Mouse (Mus musculus) spleen, adult 18-20 months (tissue): ENCODE data around the gene Nhlrc2.

Experiments used
- DNase-seq, 2 experiments: peaks; one replicate each; pipeline ENCODE4 v3.0.0; 2022; ENCODE audit warnings: mixed read lengths in 2 of 2

The Nhlrc2 gene

DNA sequence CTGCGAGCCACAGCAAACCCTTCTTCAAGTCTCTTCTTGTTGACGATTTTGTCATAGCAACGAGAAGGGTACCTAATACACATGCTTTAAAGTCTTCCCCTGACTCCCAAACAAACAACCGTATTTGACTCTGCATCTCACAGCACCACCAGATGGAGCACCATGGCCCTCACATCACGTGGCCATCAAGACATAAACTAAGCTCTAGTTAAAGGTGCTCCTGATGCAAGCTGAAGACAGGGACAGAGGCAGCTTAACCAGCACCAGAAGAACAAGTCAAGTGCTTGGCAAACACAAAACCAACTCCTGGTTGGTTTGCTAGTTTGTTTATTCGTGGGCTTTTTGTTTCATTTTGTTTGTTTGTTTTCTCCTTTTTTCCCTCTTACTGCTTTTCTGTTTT is 17.3 kb downstream of the Nhlrc2 start:
- no peak for DNase-seq

DNA sequence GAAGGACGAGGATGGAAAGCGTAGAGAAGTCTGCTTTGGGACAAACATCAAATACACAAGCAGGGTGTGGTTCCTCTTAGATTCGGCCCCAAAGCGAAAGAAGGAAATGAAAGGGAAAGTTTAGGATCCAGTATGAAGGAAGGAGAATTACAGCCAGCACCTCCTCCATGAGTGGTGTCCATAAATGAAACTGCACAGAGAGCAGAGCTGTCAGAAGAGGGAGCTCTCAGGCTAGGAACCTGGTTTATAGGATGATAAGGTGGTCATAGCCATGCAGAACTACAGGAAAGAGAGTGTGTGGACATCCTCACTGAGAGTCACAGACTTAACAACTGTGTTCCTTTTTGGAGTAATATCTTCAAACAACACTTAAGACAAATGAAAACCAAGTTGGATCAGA is 18.0 kb downstream of the Nhlrc2 start:
- no peak for DNase-seq

DNA sequence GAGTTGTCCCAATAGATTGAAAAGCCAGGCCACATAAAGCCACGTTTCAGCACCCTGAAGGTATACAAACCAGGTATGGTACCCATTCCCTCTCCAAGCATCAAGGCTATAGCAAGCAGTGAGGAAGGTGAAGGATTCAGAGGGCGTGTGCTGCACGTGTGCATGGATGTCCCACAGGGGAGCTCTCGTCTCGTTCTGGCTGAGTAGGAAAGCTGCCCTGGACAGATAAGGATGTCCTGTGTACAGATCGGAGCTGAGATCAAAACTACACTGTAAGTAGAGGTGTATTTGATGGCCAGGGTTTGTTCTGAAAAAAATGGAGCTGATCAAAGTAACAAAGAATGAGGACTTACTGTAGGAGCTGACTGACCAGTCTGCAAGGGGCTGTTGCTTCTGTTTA is 18.9 kb downstream of the Nhlrc2 start:
- DNase-seq, result no peak

DNA sequence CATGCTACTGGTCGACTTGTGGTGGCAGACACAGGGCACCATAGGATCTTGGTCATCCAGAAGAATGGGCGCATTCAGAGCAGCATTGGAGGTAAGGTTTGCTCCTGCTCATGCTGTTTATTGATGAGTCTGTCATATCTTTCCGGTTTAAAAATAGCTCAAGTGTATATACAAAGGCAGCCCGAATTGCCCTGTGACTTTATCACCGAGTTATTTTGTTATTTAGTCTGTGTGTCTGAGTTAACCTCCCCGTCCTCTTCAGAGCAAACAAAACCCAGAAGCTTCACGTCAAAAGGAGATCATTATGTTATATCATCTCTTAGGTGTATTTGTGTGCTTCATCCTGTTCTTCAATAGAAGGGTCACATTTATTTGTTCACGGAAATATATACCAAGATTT is 22.7 kb downstream of the Nhlrc2 start:
- no peak for DNase-seq

DNA sequence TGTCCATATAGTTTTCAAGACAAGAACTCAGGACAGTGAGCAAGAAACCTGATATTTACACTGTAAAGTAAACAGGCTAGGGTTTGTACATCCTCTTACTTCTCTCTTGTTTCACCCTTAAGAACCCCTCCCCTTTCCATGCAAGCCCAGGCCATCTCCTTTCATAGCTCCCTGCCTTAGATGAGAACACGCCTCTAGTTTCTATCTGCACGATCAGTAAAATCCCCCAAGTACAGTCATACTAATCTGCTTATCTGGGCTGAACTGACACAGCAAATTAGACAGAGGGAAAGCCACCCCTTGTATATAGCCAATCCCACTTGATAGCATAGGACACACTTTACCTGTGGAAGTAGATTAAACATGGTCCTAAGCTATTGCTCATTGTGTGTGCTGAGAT is 23.2 kb downstream of the Nhlrc2 start:
- DNase-seq, result no peak

DNA sequence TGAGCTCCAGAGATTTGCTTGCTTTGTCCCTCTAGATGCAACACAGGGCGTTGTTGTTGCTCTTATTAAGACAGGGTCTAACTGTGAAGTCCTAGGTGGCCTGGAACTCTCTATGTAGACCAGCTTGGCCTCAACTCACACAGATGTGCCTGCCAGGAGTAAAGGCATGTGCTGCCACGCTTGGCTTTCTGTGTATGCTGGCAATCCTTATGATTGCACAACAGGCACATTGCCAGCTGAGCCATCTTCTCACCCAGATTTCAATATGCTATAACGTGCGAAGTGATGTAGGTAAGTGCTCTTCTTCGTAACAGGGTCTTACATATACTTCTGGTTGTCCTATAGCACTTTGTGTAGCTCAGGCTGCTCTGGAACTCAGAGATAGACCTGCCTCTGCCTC is 23.9 kb downstream of the Nhlrc2 start:
- no peak for DNase-seq

DNA sequence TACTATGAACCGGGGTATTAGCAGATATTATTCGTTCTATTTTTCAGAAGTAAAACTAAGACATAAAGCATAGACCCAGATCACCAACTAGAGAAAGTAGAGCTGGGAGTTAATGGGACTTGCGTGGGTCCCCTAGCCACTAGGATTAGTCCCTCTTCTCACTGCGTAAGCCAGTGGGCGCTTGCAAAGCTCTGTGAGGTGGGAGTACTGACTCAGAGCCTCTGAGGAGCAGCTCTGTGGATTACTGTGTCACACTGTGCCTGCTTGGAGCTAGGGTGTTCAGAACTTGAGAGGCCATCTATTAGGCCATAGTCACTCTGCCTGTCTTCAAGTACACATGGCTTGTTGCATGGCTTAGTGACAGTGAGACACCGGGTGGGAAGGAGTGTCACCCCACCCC is 25.1 kb downstream of the Nhlrc2 start:
- DNase-seq, result no peak

DNA sequence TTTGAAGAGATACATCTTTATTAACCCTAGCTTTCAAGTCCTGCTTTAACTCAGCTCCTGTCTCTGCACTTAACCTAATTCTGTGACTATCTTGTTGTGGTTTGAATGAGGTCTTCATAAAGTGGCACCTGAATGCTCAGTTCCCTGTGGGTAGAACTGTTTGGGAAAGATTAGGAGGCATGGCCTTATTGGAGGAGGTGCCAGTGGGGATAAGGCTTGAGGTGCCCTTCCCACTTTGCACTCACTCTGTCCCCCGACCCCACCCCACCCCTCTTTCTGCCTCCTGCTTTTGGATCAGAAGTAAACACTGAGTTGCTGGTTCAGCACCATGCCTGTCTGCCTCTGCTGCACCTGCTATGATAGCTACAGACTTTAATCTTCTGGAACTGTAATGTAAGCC is 29.7 kb downstream of the Nhlrc2 start:
- DNase-seq, result no peak

DNA sequence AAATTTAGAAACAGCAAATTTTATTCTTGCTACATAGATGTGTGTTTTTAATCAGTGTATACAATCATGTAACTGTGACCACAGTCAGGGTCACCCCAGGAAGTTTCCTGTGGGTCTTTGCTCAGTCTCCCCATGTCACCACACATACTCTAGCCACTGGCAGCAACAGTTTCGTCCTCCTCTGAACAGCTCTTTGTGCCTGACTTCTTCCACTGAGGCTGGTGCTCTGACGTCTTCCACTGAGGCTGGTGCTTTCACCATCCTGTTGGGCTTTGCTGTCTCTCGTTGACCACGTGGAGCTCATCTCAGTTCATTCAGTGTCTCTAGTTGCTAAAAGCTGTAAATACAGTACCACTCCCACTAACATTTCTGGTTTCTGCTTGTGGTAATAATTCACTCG is 33.9 kb downstream of the Nhlrc2 start:
- no peak for DNase-seq

DNA sequence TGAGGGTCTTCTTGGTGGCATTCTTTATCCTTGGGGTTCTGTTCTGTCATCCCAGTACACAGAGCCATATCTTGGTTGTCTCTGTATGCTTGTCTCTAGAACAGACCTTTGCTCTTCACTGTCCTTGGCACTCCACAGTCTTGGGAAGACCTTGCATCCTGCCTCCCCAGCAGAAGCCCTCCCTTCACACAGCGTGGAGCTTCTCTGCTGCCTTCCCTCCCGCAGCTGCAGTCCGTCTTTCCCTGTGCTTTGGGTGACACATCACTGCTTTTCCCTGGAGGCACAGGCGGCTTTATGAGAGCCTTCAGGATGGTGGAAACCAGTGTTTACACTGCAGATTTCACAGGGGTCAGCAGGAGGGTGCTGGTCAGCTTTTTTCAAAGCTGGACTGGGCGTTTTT is 35.7 kb downstream of the Nhlrc2 start:
- no peak for DNase-seq

DNA sequence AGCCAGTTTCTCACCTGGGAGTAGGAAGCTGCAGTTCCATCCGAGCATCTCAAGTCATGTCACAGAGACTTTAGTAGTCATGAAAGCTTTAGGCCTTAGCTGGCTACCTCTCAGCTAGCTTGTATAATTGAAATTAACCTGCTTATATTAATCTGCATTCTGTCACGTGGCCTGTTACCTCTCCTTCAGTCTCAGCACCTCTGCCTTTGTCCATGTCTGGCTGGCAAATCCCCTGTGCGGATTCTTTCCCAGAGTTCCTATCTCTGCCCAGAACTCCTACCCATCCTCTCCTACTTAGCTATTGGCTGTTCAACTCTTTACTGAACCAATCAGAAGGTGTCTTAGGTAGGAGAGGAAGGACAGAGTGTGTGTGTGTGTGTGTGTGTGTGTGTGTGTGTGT is 36.2 kb downstream of the Nhlrc2 start:
- no peak for DNase-seq

DNA sequence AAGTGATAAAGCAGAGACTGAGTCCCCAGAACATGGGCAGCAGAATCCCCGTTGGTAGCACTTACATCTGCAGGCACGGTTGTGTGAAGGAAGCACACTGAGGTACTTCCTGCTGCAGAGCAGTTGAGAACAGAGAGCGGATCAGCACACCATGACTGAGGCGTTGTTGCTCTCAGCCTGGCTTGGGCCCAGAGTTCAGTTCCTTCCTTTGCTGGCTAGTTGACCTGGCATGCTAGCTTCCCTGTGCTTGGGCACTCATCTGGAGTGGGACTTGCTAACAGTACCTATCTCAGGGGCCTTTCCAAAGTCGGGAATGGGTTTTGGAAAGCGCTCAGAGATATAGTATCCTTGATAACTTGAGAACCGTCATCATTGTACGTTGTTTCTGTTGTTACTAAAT is 38.3 kb downstream of the Nhlrc2 start:
- DNase-seq, result no peak

DNA sequence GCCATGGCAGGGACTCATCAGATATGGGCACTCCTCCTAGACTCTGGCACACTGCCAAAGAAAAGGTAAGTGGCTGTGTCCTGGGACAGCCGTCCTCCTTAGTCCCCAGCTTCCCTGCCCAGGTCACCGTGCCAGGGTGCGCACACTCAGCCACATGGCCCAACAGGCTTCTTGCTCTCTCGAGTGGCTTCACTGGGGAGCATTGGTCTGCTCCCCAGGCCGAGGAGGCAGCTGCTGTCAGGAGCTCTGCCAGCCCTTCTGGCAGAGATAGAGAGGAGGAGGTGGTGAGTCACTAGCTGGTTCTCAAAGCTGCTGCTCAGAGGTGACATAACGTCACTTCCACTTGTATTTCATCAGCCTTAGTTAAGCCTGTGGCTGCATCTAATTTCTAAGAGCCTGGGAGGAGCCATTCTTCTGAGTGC is 40.2 kb downstream of the Nhlrc2 start:
- DNase-seq, result no peak

DNA sequence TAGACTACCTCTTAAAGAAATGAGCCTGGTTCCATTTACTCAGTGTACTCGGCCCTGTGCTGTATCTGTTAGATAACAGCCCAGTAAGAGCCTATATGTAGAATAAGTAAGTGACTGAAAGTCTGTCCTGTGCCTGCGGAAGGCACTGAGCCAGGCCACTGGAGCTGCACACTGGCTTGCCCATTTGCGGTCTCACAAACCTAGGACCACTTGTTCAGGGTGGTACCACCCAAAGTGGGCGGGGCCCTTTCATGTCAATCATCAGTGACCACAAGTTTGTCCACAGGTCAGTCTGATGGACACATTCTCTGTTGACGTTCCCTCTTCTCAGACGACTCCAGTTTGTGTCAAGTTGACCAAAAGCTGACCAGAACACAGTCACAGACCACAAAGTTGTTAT is 40.9 kb downstream of the Nhlrc2 start:
- DNase-seq, result no peak

DNA sequence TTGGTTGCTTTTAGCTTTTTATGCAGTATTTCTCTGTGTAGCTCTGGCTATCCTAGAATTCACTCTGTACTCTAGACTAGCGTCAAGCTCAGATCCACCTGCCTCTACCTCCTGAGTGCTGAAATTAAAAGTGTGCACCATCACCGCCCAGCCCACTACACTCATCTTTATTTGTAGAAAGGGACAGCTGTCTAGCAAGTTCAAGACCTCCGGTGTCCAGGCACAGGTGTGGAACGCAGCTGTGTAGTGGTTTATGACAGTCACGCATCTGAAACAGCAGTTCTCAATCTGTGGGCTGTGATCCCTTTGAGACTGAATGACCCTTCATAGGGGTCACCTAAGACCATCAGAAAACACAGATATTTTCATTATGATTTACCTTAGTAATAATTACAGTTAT is 41.4 kb downstream of the Nhlrc2 start:
- no peak for DNase-seq

DNA sequence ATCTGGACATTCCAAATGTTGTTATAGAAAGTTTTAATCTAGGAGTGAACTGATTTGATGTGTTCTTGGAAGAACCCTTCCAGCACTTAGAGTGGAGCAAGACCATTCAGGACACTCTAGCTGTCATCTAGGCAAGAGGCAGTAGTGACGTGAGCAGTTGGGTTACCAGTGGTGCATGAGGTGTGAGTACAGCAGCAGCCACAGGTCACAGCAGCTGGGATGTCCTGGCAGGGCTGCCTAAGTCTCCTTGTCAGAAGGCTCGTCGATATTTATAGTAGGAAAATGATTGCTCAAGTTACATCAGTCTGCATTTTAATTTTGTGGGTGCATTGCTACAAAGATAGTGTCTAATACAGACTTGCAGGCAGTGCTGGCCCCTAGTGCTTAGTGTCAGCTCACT is 42.2 kb downstream of the Nhlrc2 start:
- DNase-seq, result no peak

DNA sequence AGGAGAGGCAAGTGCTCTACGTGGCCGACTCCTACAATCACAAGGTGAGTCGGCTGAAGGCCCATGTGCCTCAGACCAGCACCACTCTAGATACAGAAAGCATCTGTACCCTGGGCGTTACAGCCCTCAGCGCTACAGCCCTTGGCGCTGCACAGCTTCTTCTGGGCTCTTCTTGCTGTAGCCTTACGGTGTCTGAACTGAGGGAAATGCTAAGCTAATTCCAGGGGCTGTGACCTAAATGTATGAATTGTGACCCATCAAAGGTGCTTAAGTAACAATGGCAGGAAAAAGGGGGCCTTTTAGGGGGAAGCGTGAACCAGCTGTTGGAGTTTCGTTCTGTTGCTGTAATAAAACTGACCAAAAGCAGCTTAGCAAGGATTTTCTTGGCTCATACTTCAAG is 44.4 kb downstream of the Nhlrc2 start:
- no peak for DNase-seq

DNA sequence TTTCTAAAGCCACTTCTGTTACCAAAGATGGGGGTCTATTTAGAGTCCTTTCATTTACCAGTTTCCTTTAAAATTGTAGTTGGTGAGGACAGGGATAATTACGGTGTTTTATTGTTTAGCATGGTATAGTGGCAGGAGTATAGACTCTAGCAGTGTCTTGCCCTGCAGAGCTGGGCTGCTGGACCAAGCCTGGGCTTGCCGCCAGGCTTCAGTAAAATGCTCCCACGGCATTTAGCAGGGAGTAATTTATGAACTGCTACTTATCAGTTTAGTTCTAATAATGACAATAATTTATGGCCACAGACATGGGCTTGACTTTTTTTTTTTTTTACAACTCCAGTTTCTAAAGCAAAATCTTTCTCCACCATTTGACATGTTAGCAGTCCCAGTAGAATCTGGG is 51.9 kb downstream of the Nhlrc2 start:
- DNase-seq, result no peak

DNA sequence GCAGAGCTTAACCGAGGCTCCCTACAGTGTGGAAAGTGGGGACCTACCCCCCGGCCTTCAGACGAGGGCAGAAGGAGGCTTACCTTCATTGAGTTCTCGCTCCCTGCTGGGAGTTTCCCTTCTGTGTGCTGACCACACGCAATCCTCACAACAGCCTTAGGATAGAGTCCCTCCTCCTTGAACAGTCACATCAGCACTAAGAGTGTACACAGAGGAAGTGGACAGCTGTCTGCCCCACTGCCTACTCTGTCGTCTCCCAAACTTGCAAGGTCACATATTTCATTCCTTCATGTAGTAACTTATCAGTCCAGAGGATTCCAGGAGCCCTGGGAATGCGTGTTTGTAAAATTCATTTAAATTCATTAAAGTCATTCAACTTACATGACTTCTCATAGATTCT is 52.7 kb downstream of the Nhlrc2 start:
- DNase-seq, result no peak

DNA sequence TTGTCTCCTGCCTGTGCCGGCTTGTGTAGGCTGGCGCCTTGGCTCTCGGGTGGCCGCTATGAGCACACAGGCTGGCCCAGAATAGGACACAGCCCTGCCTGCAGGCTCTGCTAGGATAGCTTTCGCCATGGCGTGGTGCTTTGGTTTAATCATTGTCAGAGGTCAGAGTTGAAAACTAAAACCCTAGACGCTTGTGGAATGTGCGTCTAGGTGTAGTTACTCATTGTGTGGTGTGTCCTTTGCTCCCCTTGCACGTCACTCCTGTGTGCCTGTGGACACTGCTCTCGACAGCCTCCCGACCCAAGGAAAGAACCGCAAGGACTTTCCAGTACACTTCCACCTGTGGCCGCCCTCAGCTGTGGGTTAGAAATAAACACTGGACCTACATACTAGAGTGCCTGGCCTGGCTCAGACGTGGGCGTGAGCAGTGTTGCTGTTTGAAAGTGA is 53.9 kb downstream of the Nhlrc2 start:
- no peak for DNase-seq

DNA sequence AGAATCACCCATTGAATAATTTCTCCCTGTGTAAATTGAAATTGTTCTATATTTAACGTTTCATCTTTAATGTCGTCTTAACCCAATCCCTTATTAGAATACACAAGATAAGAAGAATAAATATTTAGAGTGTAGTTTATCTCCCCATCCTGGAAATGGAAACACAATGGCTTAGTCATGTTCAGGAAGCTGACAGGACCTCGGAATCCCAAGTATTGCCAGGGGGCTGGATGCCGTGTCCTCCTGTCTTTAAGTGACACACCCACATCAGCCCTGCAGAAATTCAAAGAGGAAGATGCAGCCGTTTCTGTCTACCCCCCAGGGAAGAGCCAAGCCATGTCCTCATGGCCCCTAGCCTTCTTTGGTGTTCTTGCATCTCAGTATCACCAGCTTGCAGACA is 60.9 kb downstream of the Nhlrc2 start:
- DNase-seq, result no peak

DNA sequence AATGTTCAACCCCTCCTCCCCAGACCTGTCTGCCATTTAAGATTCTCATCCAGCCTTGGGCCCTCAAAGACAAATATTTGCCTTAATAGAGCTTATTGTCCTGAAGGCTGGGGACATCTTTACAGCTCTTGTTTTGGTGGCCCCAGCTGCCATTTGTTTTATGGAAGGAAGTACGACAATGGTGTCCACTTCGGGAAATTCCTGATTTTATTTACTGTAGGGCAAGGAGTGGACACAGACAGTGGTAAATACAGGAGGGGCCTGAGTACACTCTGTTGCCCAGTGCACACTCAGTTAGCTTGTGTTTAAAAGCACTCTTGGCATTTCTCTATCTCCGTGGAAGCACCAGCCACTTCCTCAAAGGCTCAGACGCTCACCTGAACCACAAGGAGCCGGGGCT is 66.1 kb downstream of the Nhlrc2 start:
- no peak for DNase-seq

DNA sequence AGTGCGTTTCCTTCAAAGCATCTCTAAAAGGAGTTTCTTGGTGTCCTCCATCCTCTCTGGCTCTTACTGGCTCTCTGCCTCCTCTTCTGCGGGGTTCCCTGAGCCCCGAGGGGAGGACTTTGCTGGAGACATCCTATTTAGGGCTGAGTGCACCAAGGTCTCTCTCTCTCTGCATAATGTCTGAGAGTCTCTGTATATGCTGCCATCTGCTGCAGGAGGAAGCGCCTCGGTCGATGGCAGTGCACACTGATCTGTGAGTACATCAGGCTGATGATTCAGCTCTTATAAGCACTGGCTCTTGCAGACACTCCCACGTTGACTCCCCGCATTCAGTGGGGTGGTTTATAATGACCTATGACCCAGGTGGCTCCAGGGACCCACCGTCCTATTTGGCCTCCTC is 70.8 kb downstream of the Nhlrc2 start:
- no peak for DNase-seq

DNA sequence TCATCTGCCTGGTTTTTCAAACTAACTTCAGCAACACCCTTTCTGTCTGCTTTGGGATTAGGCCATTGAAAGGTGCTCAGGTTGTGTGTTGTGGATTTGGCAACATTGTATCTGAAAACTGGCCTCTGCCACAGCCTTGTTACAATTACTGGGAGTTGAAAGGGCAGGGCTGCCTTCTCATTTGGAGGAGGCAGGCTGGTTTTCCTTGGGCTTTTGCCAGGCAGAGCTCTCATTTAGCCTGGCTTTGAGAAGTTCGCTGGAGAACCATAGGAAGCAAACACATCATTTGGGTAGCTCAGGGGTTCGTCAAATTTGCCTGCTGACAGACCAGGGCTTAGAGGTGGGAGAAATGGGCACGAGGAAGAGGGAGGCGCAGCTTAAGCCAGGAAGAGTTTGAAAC is 71.5 kb downstream of the Nhlrc2 start:
- no peak for DNase-seq

DNA sequence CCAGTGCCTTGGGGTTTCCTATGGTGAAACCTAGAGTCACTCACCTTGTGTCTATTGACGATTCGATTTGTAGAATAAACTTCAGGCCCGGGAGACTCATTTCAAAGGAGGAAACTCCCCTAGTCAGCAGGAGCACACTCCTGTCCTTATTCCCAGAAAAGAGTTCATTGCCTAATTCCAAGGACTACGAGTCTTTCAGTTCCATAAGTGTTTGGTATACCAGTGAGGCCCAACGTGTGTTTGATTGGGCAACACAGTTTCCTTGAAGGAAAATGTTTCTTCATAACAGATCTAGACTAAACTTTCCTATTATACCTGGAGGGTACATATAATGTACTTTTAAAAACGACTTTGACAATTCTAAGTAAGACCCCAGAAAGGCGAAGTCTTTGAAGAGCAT is 73.8 kb downstream of the Nhlrc2 start:
- no peak for DNase-seq

DNA sequence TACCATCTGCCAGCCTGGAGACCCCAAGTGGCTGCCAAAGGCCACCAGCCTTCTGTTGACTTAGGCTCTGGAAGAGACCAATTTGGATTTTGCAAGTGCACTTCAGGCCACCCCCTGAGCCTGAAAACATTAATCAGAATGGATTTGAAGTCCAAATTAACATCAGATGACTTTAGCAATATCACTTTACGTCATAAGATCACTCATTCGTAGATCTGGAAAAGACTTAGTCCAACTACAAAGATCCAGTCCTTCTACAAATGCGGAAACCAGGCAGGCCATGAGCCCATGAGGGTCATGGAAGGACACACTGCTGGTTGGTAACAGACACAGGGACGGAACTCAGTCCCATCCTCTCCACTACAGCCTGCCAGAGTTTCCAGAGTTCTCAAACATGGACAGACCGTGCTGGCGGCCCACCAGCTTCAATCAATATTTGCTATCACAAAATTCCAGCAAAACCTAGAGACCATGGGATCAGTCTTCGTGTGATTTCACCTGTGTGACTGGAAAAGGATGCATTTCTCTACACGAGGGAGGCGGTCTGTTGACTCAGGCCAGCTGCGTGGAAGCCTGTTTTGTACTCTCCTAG is 79.9 kb downstream of the Nhlrc2 start:
- DNase-seq, result no peak
